Mouse (Mus musculus) MEL (cell line): Measurements from ENCODE around the gene Tgm1.
A peak's percentile ranks its signal among the peaks of the same experiment; 100 is the strongest.

Experiments used
- CHD2 ChIP-seq: IDR thresholded peaks from 2 replicates; pipeline ENCODE4 v1.6.1; 2011; ENCODE audit warnings: low read length, improper control_type of control experiment
- MAZ ChIP-seq: IDR thresholded peaks from 2 replicates; pipeline ENCODE4 v1.6.1; 2012; ENCODE audit warnings: low read depth, mild to moderate bottlenecking, inconsistent platforms, low read length, improper control_type of control experiment
- MEF2A ChIP-seq: IDR thresholded peaks from 2 replicates; pipeline ENCODE4 v1.6.1; 2014; ENCODE audit warnings: low read depth, mild to moderate bottlenecking, inconsistent platforms, low read length, improper control_type of control experiment; ENCODE audit not compliant: poor library complexity, insufficient replicate concordance, severe bottlenecking; ENCODE audit errors: extremely low read depth
- POLR2A ChIP-seq, 2 experiments: IDR thresholded peaks; 2 replicates each; pipeline ENCODE4 v1.6.1; 2011 to 2012; ENCODE audit warnings: low read length in 2 of 2, mild to moderate bottlenecking in 2 of 2, control low read depth in 1 of 2, improper control_type of control experiment in 1 of 2, low read depth in 1 of 2, moderate library complexity in 1 of 2; ENCODE audit not compliant: control insufficient read depth in 1 of 2, insufficient read depth in 1 of 2, poor library complexity in 1 of 2

DNA sequence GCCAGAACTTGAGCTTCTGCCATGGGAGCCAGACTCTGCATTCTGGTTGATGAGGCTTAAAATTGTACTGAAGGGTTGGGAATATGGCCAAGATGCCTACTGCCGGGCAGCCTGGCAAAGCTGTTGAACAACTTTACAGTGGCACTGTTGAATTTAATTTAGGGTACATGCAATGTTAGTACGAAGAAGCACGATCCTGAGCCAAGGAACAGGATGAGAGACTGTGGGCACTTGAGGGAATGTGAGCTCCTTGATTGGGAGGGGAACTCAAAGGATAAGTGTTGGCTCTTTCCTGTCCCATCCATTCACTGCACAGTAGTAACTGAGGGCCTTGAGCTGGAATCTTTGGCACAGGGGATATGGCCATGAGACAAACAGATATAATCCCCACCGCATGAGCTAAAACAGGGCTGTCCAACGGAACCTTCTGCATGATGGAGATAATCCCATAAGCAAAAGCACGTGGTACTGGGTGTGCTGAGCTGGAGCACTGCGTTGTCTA is 16.9 kb upstream of the Tgm1 start:
- peak; percentile 29; the same call in 1 of the 2 replicates for TF ChIP-seq MEF2A
- TF ChIP-seq CHD2: no peak
- no peak for TF ChIP-seq MAZ
- no peak for TF ChIP-seq POLR2A (IDR thresholded peaks at IDR 0.05; ENCODE audit: control insufficient read depth in 1 of 2, insufficient read depth in 1 of 2, low read depth in 1 of 2, low read length in 2 of 2, poor library complexity in 1 of 2)
